Mouse (Mus musculus): Measurements from ENCODE around the gene Camk1d.

DNA sequence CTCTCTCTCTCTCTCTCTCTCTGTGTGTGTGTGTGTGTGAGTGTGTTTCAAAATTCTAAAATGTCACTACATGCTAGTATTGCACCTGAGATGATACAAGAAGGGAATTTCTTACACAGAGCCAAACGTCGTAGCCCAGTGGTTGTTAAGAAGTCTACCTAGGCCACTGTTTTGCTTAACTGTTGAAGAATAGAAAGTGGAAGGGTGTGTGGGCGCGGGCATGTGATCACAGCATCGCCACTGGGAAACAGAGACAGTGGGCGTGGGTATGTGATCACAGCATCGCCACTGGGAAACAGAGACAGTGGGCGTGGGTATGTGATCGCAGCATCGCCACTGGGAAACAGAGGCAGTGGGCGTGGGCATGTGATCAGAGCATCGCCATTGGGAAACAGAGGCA lies 312.3 kb downstream of the Camk1d start:
- TF ChIP-seq ZNF384 (IDR thresholded peaks at IDR 0.05; ENCODE audit: low read depth, low read length) = no peak
- no peak for TF ChIP-seq ZC3H11A (IDR thresholded peaks at IDR 0.05; ENCODE audit: borderline replicate concordance, low read depth, low read length)
- no peak for TF ChIP-seq MAFK (IDR thresholded peaks at IDR 0.05; ENCODE audit: insufficient read depth, low read depth, low read length)
- no peak for TF ChIP-seq HCFC1 (IDR thresholded peaks at IDR 0.05; ENCODE audit: borderline replicate concordance, insufficient read depth, low read length)
